Mouse (Mus musculus) neural tube, embryonic 11.5 days (tissue): ENCODE results near the gene Gps2. TPM values are rescaled to one million over a fixed set of nuclear protein-coding genes. Genes with fewer than 3 reads are reported as not detected.
"Not testable (repeated sequence)": the region's sequence is repeated elsewhere in the genome, so short reads cannot be mapped to it uniquely, and the experiment has no call there.

ENCODE experiments used
- ATAC-seq: fragments of 200-750 bp; cut with Nextera tagmentation; 2 replicates; pipeline ENCODE4 v1.8.0; 2017; ENCODE audit warnings: moderate number of reproducible peaks, mild to moderate bottlenecking, moderate TSS enrichment, moderate library complexity; ENCODE audit not compliant: insufficient read depth, low FRiP score, low TSS enrichment
- DNase-seq: peaks from one replicate; pipeline ENCODE4 v3.0.0-alpha.2; 2015; ENCODE audit warnings: low spot score
- H3K27ac ChIP-seq: fragments of 300-500 bp; sonication (generic); 2 replicates; pipeline ENCODE4 v1.5.1; 2014; ENCODE audit warnings: low read depth, mild to moderate bottlenecking, low read length
- H3K27me3 ChIP-seq: fragments of 300-500 bp; sonication (generic); 2 replicates; pipeline ENCODE4 v1.6.1; 2014; ENCODE audit warnings: mild to moderate bottlenecking, low read length, mixed read lengths; ENCODE audit not compliant: control insufficient read depth, insufficient read depth
- H3K36me3 ChIP-seq: fragments of 300-500 bp; sonication (generic); 2 replicates; pipeline ENCODE4 v1.6.1; 2014; ENCODE audit warnings: mild to moderate bottlenecking, low read length, moderate library complexity, mixed read lengths; ENCODE audit not compliant: control insufficient read depth, insufficient read depth
- H3K4me1 ChIP-seq: fragments of 300-500 bp; sonication (generic); 2 replicates; pipeline ENCODE4 v1.6.1; 2014; ENCODE audit warnings: low read length, mixed read lengths; ENCODE audit not compliant: control insufficient read depth, insufficient read depth
- H3K4me2 ChIP-seq: fragments of 300-500 bp; sonication (generic); 2 replicates; pipeline ENCODE4 v1.6.1; 2014; ENCODE audit warnings: low read depth, mild to moderate bottlenecking, moderate library complexity
- H3K4me3 ChIP-seq: fragments of 300-500 bp; sonication (generic); 2 replicates; pipeline ENCODE4 v1.5.1; 2014; ENCODE audit warnings: low read depth, low read length
- H3K9ac ChIP-seq: fragments of 300-500 bp; sonication (generic); 2 replicates; pipeline ENCODE4 v1.6.1; 2014; ENCODE audit warnings: mild to moderate bottlenecking, low read length
- H3K9me3 ChIP-seq: fragments of 300-500 bp; sonication (generic); 2 replicates; pipeline ENCODE4 v1.6.1; 2016; ENCODE audit warnings: low read length; ENCODE audit not compliant: control insufficient read depth
- WGBS: fragments of 180-500 bp; shearing (Covaris S2); extraction: QIAGEN DNeasy Blood & Tissue Kit; methylation state at CpG from one replicate; pipeline ENCODE4 v1.1.7; 2014; 5-methylcytosine and 5-hydroxymethylcytosine counted together
- polyA plus RNA-seq: library from polyadenylated mRNA; unstranded; fragments of >200 nt; fragmentation: Nextera tagmentation; extraction: Ambion mirVana; gene quantifications from 2 replicates; pipeline ENCODE4 v1.2.1, GENCODE M21; 2014

Gps2 gene
- polyA plus RNA-seq, 1 experiment from 2014 or later: 84.0 TPM

- no peak overlapping the region for H3K4me3 ChIP-seq
- no peak for ATAC-seq
- H3K27me3 ChIP-seq: no peaks in the 10 kb centered on the region
- 77% methylated on average over 3 of the region's 3 CpGs for WGBS
- no peaks in the 10 kb centered on the region for H3K9me3 ChIP-seq
- peak overlapping the region; percentile 11; the same call in 1 of the 2 replicates for H3K9ac ChIP-seq
- peaks cover 6% of the 10 kb centered on the region for H3K36me3 ChIP-seq
- H3K4me1 ChIP-seq: peaks cover 9% of the 10 kb centered on the region
- no peak for DNase-seq
- no peak overlapping the region; the same call in 1 of the 2 replicates for H3K4me2 ChIP-seq
- H3K27ac ChIP-seq: no peak overlapping the region
Measured at GRCm38 (mm10) chr11:69922796-69923195, 9.1 kb downstream of the Gps2 start.

- WGBS: 93% methylated on average over 2 of the region's 2 CpGs
- no peak for ATAC-seq
Measured at GRCm38 (mm10) chr11:69927501-69927900, 13.8 kb downstream of the Gps2 start.

GRCm38 (mm10) chr11:69929712-69930111 lies 16.0 kb downstream of the Gps2 start:
- Histone ChIP-seq H3K9ac (no peak overlapping the region), H3K4me1 (no peaks in the 10 kb centered on the region), H3K36me3 (no peaks in the 10 kb centered on the region), H3K4me3 (no peak overlapping the region), H3K27ac (no peak overlapping the region), H3K27me3 (no peaks in the 10 kb centered on the region; the same call in 1 of the 2 replicates), H3K9me3 (no peaks in the 10 kb centered on the region), H3K4me2 (no peak overlapping the region)
- DNase-seq (no peak), ATAC-seq (no peak)
- WGBS: 84% methylated on average over 4 of the region's 4 CpGs

More at GRCm38 (mm10) chr11:69927501-69927900, 13.8 kb downstream of the Gps2 start:
- no peak overlapping the region for H3K4me2 ChIP-seq
- H3K4me3 ChIP-seq: no peak overlapping the region
- H3K9me3 ChIP-seq: no peaks in the 10 kb centered on the region
- H3K4me1 ChIP-seq: 0 out of 2 replicates have a peak, but pooled peaks cover 2% of the 10 kb centered on the region
- H3K27ac ChIP-seq: no peak overlapping the region
- no peaks in the 10 kb centered on the region for H3K36me3 ChIP-seq
- H3K27me3 ChIP-seq: no peaks in the 10 kb centered on the region
- H3K9ac ChIP-seq: no peak overlapping the region
- DNase-seq: no peak

GRCm38 (mm10) chr11:69930176-69930575 lies 16.5 kb downstream of the Gps2 start:
- not testable (repeated sequence) for ATAC-seq, DNase-seq
- 93% methylated on average over 8 of the region's 8 CpGs for WGBS

GRCm38 (mm10) chr11:69930967-69931537 lies 17.4 kb downstream of the Gps2 start:
- 65% methylated on average over 3 of the region's 3 CpGs for WGBS
- peaks cover 6% of the 10 kb centered on the region for H3K27me3 ChIP-seq
- no peak overlapping the region for H3K9ac ChIP-seq
- H3K4me1 ChIP-seq: peaks cover 5% of the 10 kb centered on the region; the same call in 1 of the 2 replicates
- no peak overlapping the region for H3K4me3 ChIP-seq
- DNase-seq: no peak
- H3K36me3 ChIP-seq: no peaks in the 10 kb centered on the region
- H3K9me3 ChIP-seq: no peaks in the 10 kb centered on the region
- H3K4me2 ChIP-seq: no peak overlapping the region
- H3K27ac ChIP-seq: no peak overlapping the region
- ATAC-seq: no peak

More at GRCm38 (mm10) chr11:69930176-69930575, 16.5 kb downstream of the Gps2 start:
- not testable (repeated sequence) for H3K4me3 ChIP-seq, H3K4me1 ChIP-seq, H3K4me2 ChIP-seq, H3K9me3 ChIP-seq, H3K27me3 ChIP-seq, H3K9ac ChIP-seq, H3K36me3 ChIP-seq, H3K27ac ChIP-seq

- Histone ChIP-seq H3K4me1 (peaks cover 10% of the 10 kb centered on the region; the same call in 1 of the 2 replicates), H3K9me3 (no peaks in the 10 kb centered on the region), H3K4me3 (no peak overlapping the region), H3K36me3 (no peaks in the 10 kb centered on the region), H3K27ac (no peak overlapping the region), H3K4me2 (no peak overlapping the region), H3K9ac (no peak overlapping the region), H3K27me3 (peaks cover 13% of the 10 kb centered on the region)
- ATAC-seq: no peak
- no peak for DNase-seq
- WGBS: 74% methylated on average over 8 of the region's 8 CpGs
Measured at GRCm38 (mm10) chr11:69931769-69932168, 18.1 kb downstream of the Gps2 start.

GRCm38 (mm10) chr11:69932254-69932653 lies 18.6 kb downstream of the Gps2 start:
- no peak overlapping the region for H3K4me2 ChIP-seq
- no peak for ATAC-seq
- peak; percentile 7 for DNase-seq
- 43% methylated on average over 3 of the region's 3 CpGs for WGBS
- H3K4me1 ChIP-seq: peaks cover 12% of the 10 kb centered on the region; the same call in 1 of the 2 replicates
- H3K9ac ChIP-seq: no peak overlapping the region
- H3K4me3 ChIP-seq: no peak overlapping the region
- H3K27me3 ChIP-seq: peaks cover 18% of the 10 kb centered on the region
- H3K36me3 ChIP-seq: no peaks in the 10 kb centered on the region
- H3K9me3 ChIP-seq: no peaks in the 10 kb centered on the region
- no peak overlapping the region for H3K27ac ChIP-seq

GRCm38 (mm10) chr11:69933066-69933465 lies 19.4 kb downstream of the Gps2 start:
- H3K27me3 ChIP-seq: peaks cover 26% of the 10 kb centered on the region

GRCm38 (mm10) chr11:69934169-69934568 lies 20.5 kb downstream of the Gps2 start:
- WGBS: under 1% methylated on average over 18 of the region's 18 CpGs
- ATAC-seq (peak; percentile 39; the same call in 1 of the 2 replicates), DNase-seq (peak; percentile 93)
- Histone ChIP-seq H3K9ac (no peak overlapping the region), H3K27ac (no peak overlapping the region), H3K36me3 (no peaks in the 10 kb centered on the region), H3K4me3 (no peak overlapping the region), H3K4me1 (peaks cover 12% of the 10 kb centered on the region; the same call in 1 of the 2 replicates), H3K9me3 (no peaks in the 10 kb centered on the region), H3K27me3 (peaks cover 32% of the 10 kb centered on the region), H3K4me2 (peak overlapping the region; percentile 27; the same call in 1 of the 2 replicates)

More at GRCm38 (mm10) chr11:69933066-69933465, 19.4 kb downstream of the Gps2 start:
- no peaks in the 10 kb centered on the region for H3K9me3 ChIP-seq
- peaks cover 12% of the 10 kb centered on the region; the same call in 1 of the 2 replicates for H3K4me1 ChIP-seq
- no peak overlapping the region for H3K4me2 ChIP-seq
- no peak overlapping the region for H3K27ac ChIP-seq
- DNase-seq (no peak), ATAC-seq (no peak)
- no peaks in the 10 kb centered on the region for H3K36me3 ChIP-seq
- H3K4me3 ChIP-seq: no peak overlapping the region
- WGBS: 79% methylated on average over 4 of the region's 4 CpGs
- no peak overlapping the region for H3K9ac ChIP-seq
